ENCODE assay signal across 1 mouse cellular context in genomic region chr11:101468263-101468688, GRCm38 (mm10).
TF ChIP-seq lines count a peak whose summit lies in the region.

No protein-coding gene starts in this region.

TF ChIP-seq in CH12.LX, 34 proteins besides CTCF, POLR2A, EP300 and RAD21:
- TF ChIP-seq JUN (IDR thresholded peaks at IDR 0.05; ENCODE audit: insufficient read depth, low read depth, low read length) (no peak), HCFC1 (IDR thresholded peaks at IDR 0.05; ENCODE audit: low read depth, low read length) (no peak), GABPA (IDR thresholded peaks at IDR 0.05; ENCODE audit: insufficient replicate concordance, low read depth, low read length) (no peak), NRF1 (IDR thresholded peaks at IDR 0.05; ENCODE audit: low read depth, low read length) (no peak)
